Mouse (Mus musculus): ENCODE results near the gene Apod. TPM values are rescaled to one million over a fixed set of nuclear protein-coding genes. Genes with fewer than 3 reads are reported as not detected.

Apod gene
- not detected in 2 replicates for polyA plus RNA-seq (2012)

DNA sequence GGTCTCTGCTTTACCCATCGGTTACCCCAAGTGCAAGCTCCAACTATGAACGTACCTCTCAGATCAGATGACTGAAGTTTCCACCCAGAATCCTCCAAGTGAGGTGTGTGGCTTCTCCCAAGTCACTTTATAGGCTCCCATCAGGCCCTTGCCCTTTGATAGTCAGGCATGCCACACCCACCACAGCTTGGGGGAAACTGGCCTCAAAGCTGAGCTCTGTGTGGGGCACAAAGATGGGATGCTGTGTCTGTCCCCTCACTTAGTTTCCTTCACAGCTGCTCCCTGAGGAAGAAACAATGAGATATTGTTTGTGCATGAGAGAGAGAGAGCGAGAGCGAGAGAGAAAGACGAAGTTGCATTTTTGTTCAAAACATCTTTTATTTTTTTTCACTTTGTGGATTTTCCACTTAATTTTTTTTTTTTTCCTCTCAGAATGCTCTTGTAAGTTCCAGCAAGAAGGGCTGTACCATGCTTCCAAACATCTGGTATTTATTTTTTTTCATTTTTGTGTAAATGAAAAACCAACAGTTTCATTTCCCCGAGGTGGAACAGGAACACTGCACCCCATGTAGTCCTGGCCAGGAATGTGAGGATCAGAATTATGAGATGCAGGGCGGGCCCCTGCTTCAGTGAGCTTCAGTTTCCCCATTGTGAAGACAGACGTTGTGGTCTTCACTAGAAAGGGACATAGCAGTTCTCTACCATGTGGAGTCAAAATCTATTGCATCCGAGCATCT is at the start of gene Apod:
Gene Apod (minus strand): TSS at position 312 of the 737 bp plus-strand sequence.
- TF ChIP-seq GATA1 (IDR thresholded peaks at IDR 0.05; ENCODE audit: low read length), result no peak

GRCm38 (mm10) chr16:31363685-31364436 is 49.3 kb upstream of the Apod start:
- no peak for TF ChIP-seq GATA1 (IDR thresholded peaks at IDR 0.05; ENCODE audit: low read length)

GRCm38 (mm10) chr16:31359542-31359941 is 44.9 kb upstream of the Apod start:
- TF ChIP-seq GATA1 (IDR thresholded peaks at IDR 0.05; ENCODE audit: low read length), result no peak

GRCm38 (mm10) chr16:31358991-31359390 is 44.4 kb upstream of the Apod start:
- no peak for TF ChIP-seq GATA1 (IDR thresholded peaks at IDR 0.05; ENCODE audit: low read length)

GRCm38 (mm10) chr16:31358576-31358975 is 44.0 kb upstream of the Apod start:
- TF ChIP-seq GATA1 (IDR thresholded peaks at IDR 0.05; ENCODE audit: low read length), result no peak

DNA sequence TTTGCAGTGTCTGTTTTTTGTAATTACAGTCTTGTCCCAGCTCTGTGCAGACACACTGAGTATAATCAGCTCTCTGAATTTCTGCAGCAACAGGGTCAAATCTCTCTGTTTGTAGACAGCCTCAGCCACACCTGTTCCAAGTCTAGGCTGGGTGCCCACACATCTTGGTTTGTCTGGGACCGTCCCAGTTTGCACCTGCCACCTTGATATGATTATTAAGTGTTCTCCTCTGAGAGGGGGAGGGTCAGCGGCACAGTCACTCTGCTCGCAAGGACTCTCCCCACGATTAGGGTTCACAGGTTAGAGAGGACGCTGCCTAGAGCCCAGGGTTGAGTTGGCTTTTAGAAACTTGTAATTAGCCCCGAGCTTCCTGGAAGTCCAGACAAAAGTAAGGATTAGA is 41.3 kb upstream of the Apod start:
- TF ChIP-seq GATA1 (IDR thresholded peaks at IDR 0.05; ENCODE audit: low read length), result no peak

- TF ChIP-seq GATA1 (IDR thresholded peaks at IDR 0.05; ENCODE audit: low read length), result no peak
Measured at GRCm38 (mm10) chr16:31354341-31355329, 40.0 kb upstream of the Apod start.

DNA sequence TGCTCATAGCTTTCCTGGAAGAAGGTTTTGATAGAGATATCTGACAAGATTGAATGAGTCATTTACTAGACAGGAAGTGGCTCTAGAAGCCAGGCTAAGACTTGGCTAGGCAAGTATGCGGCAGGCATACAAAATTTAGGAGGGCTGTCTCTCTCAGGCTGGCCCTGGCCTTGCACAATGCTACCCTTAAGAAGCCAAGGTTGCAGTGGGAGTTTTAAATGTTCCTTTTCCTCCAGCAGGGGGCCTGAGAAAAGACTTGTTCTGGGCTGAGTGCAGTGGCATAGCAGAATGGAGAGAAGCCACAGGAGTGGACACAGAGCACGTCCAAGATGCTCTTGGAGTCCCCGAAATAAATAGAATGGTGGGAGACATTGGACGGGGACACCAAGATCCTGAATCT is 38.4 kb upstream of the Apod start:
- no peak for TF ChIP-seq GATA1 (IDR thresholded peaks at IDR 0.05; ENCODE audit: low read length)

GRCm38 (mm10) chr16:31347581-31347980 is 33.0 kb upstream of the Apod start:
- no peak for TF ChIP-seq GATA1 (IDR thresholded peaks at IDR 0.05; ENCODE audit: low read length)

DNA sequence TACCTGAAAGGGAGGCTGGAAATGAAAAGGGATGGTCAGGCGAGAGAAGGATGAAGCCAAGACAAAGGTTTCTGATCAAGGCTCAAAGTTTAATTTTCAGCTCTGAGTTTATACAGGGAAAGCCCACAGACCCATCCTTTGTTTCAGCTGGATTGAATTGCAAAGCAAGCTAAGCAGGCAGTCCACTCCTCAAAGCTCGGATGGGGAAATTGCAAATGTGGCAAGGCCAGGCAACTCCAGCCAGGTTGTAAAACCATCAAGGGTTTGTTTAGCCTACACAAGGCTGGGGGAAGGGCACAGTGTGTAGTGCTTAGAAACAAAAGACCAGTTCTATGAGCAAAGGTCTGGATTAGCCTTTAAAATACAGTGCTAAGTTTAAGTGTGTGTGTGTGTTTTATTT is 28.4 kb upstream of the Apod start:
- TF ChIP-seq GATA1 (IDR thresholded peaks at IDR 0.05; ENCODE audit: low read length), result no peak

DNA sequence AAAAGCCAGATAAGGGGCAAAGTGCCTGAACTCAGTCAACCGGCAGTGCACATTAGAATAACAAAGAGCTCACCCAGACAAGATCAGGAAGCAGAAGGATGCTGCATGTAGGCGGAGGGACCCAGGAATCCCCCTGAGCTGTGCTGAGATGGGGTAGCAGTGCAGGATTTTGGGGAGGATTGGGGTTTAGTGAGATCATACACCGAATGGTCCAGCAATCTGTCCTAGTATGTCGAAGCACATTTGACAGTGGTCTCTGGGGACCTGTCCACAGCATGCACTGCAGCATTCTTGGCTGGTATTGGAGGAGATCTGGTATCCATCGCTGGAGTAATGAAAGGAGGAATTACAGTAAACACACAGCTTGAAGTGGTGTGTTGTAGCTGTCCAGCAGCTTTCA is 27.9 kb upstream of the Apod start:
- TF ChIP-seq GATA1 (IDR thresholded peaks at IDR 0.05; ENCODE audit: low read length), result no peak

GRCm38 (mm10) chr16:31339332-31339731 is 24.7 kb upstream of the Apod start:
- no peak for TF ChIP-seq GATA1 (IDR thresholded peaks at IDR 0.05; ENCODE audit: low read length)

- no peak for TF ChIP-seq GATA1 (IDR thresholded peaks at IDR 0.05; ENCODE audit: low read length)
Measured at GRCm38 (mm10) chr16:31337956-31338355, 23.3 kb upstream of the Apod start.

DNA sequence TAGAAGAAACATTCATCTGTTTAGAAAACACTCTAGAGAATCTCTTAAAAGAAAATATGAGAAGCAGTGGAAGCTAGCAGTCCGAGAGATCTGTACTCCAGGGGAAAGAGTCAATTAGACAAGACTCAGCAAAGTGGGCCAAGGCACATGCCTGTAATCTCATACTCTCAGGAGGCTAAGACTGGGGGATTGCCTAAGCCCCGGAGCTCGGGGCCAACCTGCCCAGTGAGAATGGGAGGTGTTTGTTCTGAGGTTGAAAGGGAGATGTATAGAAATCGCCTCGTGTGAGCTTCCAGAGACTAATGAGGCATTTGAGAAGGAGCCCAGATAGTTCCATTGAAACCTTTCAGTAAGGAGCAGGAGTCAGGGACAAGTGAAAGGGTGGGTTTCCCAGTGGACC is 20.2 kb upstream of the Apod start:
- no peak for TF ChIP-seq GATA1 (IDR thresholded peaks at IDR 0.05; ENCODE audit: low read length)

DNA sequence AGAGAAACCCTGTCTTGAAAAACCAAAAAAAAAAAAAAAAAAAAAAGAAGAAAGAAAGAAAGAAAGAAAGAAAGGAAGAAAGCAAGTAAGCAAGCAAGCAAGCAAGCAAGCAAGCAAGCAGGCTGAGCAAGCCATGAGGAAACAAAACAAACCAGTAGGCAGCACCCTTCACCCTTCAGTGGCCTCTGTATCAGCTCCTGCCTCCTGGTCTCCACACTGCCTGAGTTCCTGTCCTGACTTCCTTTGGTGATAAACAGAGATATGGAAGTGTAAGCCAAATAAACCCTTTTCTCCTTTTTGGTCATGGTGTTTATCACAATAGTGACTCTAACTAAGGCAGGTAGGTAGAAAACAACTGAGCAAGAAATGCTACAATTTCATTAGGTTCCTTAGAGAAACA is 18.0 kb upstream of the Apod start:
- no peak for TF ChIP-seq GATA1 (IDR thresholded peaks at IDR 0.05; ENCODE audit: low read length)

GRCm38 (mm10) chr16:31329668-31330067 is 15.1 kb upstream of the Apod start:
- no peak for TF ChIP-seq GATA1 (IDR thresholded peaks at IDR 0.05; ENCODE audit: low read length)

Data from G1E-ER4 (cell line).